Mouse (Mus musculus): Measurements from ENCODE around the gene Arid1b.

DNA sequence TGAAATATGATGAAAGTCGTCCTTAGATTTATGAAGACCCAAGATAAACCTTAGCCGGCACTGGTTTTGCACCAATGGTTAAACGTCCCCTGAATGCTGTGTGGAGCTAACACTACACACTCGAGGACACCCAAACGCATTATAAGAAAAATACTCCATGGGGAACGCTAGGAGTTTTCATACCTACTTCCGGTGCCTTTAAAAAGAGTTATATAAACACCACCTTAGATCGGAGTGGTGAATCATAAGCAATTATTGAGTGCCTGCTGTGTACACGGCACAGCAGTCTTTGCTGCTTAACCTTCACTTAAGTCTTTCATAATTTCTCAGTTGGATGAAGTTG lies 664 bp upstream of the Arid1b start:
- peak; percentile 22; the same call in 1 of the 2 replicates for TF ChIP-seq CTCF (IDR thresholded peaks at IDR 0.05)
- no peak; the same call in 1 of the 2 replicates for TF ChIP-seq EP300 (IDR thresholded peaks at IDR 0.05)

Measured in lung, postnatal 0 days (tissue).